Mouse (Mus musculus) neural tube, embryonic 15.5 days (tissue): Measurements from ENCODE around the gene Tanc1. TPM values are rescaled to one million over a fixed set of nuclear protein-coding genes. Genes with fewer than 3 reads are reported as not detected.
"Not testable (repeated sequence)": the region's sequence is repeated elsewhere in the genome, so short reads cannot be mapped to it uniquely, and the experiment has no call there.

ENCODE experiments used
- ATAC-seq: fragments of 200-750 bp; cut with Nextera tagmentation; 2 replicates; pipeline ENCODE4 v1.8.0; 2017; ENCODE audit warnings: mild to moderate bottlenecking, moderate TSS enrichment, moderate library complexity; ENCODE audit not compliant: low FRiP score
- H3K27ac ChIP-seq: fragments of 300-500 bp; sonication (generic); replicated peaks from 2 replicates; pipeline ENCODE4 v1.5.1; 2015; ENCODE audit warnings: mild to moderate bottlenecking, inconsistent platforms
- H3K27me3 ChIP-seq: fragments of 300-500 bp; sonication (generic); replicated peaks from 2 replicates; pipeline ENCODE4 v1.6.1; 2015; ENCODE audit warnings: inconsistent platforms
- H3K36me3 ChIP-seq: fragments of 300-500 bp; sonication (generic); 2 replicates; pipeline ENCODE4 v1.6.1; 2015; ENCODE audit warnings: inconsistent platforms
- H3K4me1 ChIP-seq: fragments of 300-500 bp; sonication (generic); 2 replicates; pipeline ENCODE4 v1.6.1; 2015; ENCODE audit warnings: inconsistent platforms
- H3K4me2 ChIP-seq: fragments of 300-500 bp; sonication (generic); 2 replicates; pipeline ENCODE4 v1.6.1; 2015; ENCODE audit warnings: inconsistent platforms, mild to moderate bottlenecking, moderate library complexity
- H3K4me3 ChIP-seq: fragments of 300-500 bp; sonication (generic); replicated peaks from 2 replicates; pipeline ENCODE4 v1.5.1; 2015; ENCODE audit warnings: mild to moderate bottlenecking, inconsistent platforms
- H3K9ac ChIP-seq: fragments of 300-500 bp; sonication (generic); replicated peaks from 2 replicates; pipeline ENCODE4 v1.6.1; 2015; ENCODE audit warnings: mild to moderate bottlenecking, inconsistent platforms
- H3K9me3 ChIP-seq: fragments of 300-500 bp; sonication (generic); replicated peaks from 2 replicates; pipeline ENCODE4 v1.6.1; 2016; ENCODE audit warnings: inconsistent platforms
- whole genome bisulfite sequencing: fragments of 180-500 bp; shearing (Covaris S2); methylation state at CpG from one replicate; pipeline ENCODE4 v1.1.7; 2015; ENCODE audit warnings: mixed read lengths; 5-methylcytosine and 5-hydroxymethylcytosine counted together
- polyA plus RNA-seq: library from polyadenylated mRNA; unstranded; fragments of >200 nt; fragmentation: Nextera tagmentation; extraction: Ambion mirVana; gene quantifications from 2 replicates; pipeline ENCODE4 v1.2.1, GENCODE M21; 2015

Gene Tanc1
- polyA plus RNA-seq, 1 experiment from 2014 or later = 8.5 TPM

DNA sequence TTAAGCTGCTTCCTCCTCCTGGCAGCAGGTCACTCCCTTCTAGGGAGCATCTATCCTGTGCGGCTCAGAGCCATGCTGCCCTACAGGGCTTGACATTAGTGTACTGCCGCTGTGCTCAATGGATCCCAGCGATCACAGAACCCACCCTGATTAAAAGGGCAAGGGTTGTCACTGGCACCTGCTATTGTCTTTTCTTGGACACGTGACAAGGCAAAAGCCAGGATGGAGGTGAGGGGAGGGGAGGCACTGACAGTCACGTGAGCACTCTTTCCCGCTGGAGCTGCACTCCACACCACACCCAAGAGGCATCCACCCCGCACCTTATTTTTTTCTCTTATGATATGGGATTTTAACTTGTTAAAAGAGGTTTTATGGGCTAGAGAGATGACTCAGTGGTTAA, 220.0 kb downstream of the Tanc1 start:
- Histone ChIP-seq H3K9ac (no peak overlapping the region), H3K4me2 (no peak overlapping the region), H3K9me3 (no peaks in the 10 kb centered on the region), H3K27me3 (no peaks in the 10 kb centered on the region), H3K4me1 (peaks cover 21% of the 10 kb centered on the region), H3K36me3 (peaks cover 7% of the 10 kb centered on the region; the same call in 1 of the 2 replicates), H3K27ac (no peak overlapping the region), H3K4me3 (no peak overlapping the region)
- 90% methylated on average over 7 of the region's 7 CpGs for WGBS
- ATAC-seq = no peak

DNA sequence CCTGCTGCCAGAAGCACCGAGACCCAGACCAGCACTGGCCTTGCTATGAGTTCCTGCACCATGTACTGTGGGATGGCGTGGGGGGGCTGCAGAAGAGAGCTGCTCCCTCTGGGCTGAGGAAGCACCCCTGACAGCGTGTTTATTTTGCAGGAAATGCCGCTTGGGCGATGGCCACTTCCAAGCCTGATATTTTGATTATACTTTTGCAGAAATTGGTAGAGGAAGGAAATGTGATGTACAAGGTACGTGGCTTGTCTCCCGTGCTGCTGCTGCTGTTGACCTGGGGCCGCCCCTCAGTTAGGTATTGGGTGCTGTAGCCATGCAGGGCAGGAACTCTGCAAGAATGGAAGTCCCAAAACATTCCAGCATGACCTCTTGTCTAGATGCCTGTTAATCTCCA, 227.0 kb downstream of the Tanc1 start:
- 87% methylated on average over 8 of the region's 8 CpGs for WGBS
- H3K4me2 ChIP-seq = no peak overlapping the region
- H3K9ac ChIP-seq = no peak overlapping the region
- 0 out of 2 replicates have a peak overlapping the region, but pooled peaks have one; percentile 18 for H3K27ac ChIP-seq
- H3K4me1 ChIP-seq = peaks cover 12% of the 10 kb centered on the region
- H3K4me3 ChIP-seq = no peak overlapping the region
- ATAC-seq = no peak
- H3K27me3 ChIP-seq = no peaks in the 10 kb centered on the region
- H3K36me3 ChIP-seq = peaks cover 14% of the 10 kb centered on the region; the same call in 1 of the 2 replicates
- no peaks in the 10 kb centered on the region for H3K9me3 ChIP-seq

DNA sequence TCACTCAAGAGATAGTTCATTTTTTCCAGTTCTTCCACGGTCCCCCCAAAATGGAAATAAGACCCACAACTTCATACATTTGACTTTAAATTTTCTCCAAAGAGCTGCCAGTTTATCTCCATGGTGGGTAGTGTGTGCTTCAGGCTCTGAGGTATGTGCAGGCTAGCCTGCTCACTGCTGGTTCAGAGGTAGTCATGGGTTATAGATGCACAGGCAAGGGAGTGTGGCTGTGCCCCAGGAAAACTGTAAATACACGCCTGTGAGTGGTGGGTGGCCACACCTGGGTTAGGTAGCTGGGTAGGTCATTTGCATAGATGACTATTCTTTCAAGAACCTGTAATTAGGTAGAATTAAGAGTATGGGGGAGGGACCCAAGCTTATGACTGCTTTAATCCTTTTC, 227.9 kb downstream of the Tanc1 start:
- no peaks in the 10 kb centered on the region for H3K27me3 ChIP-seq
- H3K4me3 ChIP-seq = no peak overlapping the region
- peaks cover 12% of the 10 kb centered on the region for H3K4me1 ChIP-seq
- H3K4me2 ChIP-seq = no peak overlapping the region
- H3K27ac ChIP-seq = peak overlapping the region; percentile 69
- no peak for ATAC-seq
- H3K36me3 ChIP-seq = peaks cover 11% of the 10 kb centered on the region; the same call in 1 of the 2 replicates
- no peak overlapping the region for H3K9ac ChIP-seq
- WGBS = 71% methylated on average over 2 of the region's 2 CpGs
- no peaks in the 10 kb centered on the region for H3K9me3 ChIP-seq

DNA sequence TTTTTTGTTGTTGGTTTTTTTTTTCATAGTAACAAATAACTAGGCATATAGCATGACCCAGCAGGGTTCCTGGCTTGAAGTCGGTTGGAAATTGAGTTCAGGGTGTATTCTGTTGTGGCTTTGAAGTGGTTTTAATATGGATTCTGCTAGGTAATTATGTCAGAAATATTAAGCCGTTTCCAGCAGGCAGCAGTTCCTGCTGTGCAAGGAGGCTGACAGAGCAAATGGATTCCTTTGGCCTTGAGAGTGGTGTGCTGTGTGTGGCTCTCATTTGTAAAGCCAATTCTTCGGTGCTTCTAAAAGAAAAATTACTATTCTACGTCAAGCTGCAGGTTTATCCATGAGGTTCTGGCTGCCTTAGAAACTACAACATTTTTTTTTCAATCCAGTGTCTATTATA, 228.3 kb downstream of the Tanc1 start:
- H3K27me3 ChIP-seq = no peaks in the 10 kb centered on the region
- peaks cover 12% of the 10 kb centered on the region for H3K4me1 ChIP-seq
- no peak overlapping the region for H3K9ac ChIP-seq
- peak overlapping the region; percentile 69 for H3K27ac ChIP-seq
- WGBS = 27% methylated on average over 4 of the region's 4 CpGs
- H3K36me3 ChIP-seq = peaks cover 10% of the 10 kb centered on the region; the same call in 1 of the 2 replicates
- H3K4me2 ChIP-seq = no peak overlapping the region
- no peaks in the 10 kb centered on the region for H3K9me3 ChIP-seq
- no peak overlapping the region for H3K4me3 ChIP-seq
- ATAC-seq = no peak

DNA sequence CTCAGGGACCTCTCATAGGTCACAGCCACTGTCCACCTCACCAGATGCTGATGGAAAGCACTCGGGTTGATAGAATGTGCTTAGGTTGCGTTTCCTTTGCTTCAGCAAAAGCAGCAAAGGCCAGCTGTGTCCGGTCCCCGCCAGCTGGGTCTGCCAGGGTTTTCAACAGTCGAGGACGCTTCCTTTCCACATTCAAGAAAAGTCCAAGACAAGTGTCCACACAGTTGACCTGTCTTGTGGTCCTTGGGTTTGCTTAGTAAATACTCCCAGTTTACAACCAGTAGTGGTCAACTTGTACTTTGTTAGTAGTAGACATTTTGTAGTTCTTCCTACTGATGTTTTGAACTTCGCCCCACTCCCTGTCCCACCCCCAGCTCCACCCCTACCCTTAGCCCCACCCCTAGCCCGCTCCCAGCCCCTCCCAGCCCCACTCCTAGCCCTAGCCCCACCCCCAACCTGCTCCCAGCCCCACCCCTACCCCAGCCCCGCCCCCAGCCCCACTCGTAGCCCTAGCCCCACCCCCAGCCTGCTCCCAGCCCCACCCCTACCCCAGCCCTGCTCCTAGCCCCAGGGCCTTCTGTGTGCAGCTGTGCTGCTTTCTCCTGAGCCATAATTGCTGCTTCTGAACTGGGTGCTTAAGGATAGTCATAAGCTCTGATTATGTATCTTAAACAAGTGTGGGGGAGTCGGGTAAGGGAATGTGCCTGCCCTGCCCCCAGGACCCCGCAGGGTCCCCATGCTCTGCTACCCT, 229.5 kb downstream of the Tanc1 start:
- Histone ChIP-seq H3K9me3 (no peaks in the 10 kb centered on the region), H3K9ac (no peak overlapping the region), H3K36me3 (peaks cover 7% of the 10 kb centered on the region; the same call in 1 of the 2 replicates), H3K4me3 (no peak overlapping the region), H3K4me1 (peaks cover 12% of the 10 kb centered on the region), H3K4me2 (no peak overlapping the region), H3K27ac (peak overlapping the region; percentile 69), H3K27me3 (no peaks in the 10 kb centered on the region)
- ATAC-seq = no peak
- 63% methylated on average over 12 of the region's 12 CpGs for WGBS

DNA sequence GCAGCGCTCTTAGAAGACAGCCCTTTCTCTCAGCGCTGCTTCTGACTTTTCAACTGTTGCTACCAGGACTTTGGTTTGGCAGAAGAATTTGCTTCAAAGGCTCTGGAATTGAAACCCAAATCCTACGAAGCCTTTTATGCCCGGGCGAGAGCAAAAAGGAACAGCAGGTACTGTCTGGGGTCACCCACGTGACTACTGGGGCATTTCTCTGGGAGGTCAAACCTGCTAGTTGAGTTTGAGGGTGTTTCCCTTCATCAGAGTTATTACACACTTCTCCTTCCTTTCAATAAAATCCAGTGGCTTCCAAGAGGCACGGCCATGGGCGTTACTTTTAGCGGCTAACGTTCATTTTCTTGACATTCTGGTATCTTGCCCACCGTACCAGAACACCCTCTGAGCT, 230.1 kb downstream of the Tanc1 start:
- no peak overlapping the region for H3K4me3 ChIP-seq
- H3K27ac ChIP-seq = no peak overlapping the region
- no peak overlapping the region for H3K4me2 ChIP-seq
- WGBS = 85% methylated on average over 11 of the region's 11 CpGs
- no peak for ATAC-seq
- H3K27me3 ChIP-seq = no peaks in the 10 kb centered on the region
- no peak overlapping the region for H3K9ac ChIP-seq
- H3K4me1 ChIP-seq = peaks cover 12% of the 10 kb centered on the region
- no peaks in the 10 kb centered on the region for H3K9me3 ChIP-seq
- H3K36me3 ChIP-seq = peaks cover 7% of the 10 kb centered on the region; the same call in 1 of the 2 replicates

DNA sequence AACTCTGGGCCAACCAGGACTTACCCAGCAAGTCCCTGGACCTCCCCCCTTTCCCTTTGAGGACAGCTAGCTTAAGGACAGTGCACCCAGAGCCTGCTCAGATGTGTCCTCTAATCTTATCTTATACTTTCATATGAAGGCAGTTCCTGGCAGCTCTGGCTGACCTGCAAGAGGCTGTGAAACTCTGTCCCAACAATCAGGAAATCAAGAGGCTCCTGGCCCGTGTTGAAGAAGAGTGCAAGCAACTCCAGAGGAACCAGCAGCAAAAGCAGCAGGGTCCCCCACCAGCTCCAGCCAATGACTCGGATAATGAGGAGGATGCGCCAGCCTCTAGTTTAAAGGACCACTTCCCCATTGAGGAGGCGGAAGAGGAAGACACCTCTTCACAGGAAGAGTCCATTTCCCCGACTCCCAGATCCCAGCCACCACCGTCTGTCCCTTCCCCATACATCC, 230.7 kb downstream of the Tanc1 start:
- H3K27me3 ChIP-seq = no peaks in the 10 kb centered on the region
- H3K27ac ChIP-seq = no peak overlapping the region
- 80% methylated on average over 6 of the region's 6 CpGs for WGBS
- no peaks in the 10 kb centered on the region for H3K9me3 ChIP-seq
- no peak overlapping the region for H3K4me2 ChIP-seq
- no peak for ATAC-seq
- no peak overlapping the region for H3K4me3 ChIP-seq
- H3K36me3 ChIP-seq = peaks cover 5% of the 10 kb centered on the region; the same call in 1 of the 2 replicates
- no peak overlapping the region for H3K9ac ChIP-seq
- H3K4me1 ChIP-seq = peaks cover 12% of the 10 kb centered on the region

DNA sequence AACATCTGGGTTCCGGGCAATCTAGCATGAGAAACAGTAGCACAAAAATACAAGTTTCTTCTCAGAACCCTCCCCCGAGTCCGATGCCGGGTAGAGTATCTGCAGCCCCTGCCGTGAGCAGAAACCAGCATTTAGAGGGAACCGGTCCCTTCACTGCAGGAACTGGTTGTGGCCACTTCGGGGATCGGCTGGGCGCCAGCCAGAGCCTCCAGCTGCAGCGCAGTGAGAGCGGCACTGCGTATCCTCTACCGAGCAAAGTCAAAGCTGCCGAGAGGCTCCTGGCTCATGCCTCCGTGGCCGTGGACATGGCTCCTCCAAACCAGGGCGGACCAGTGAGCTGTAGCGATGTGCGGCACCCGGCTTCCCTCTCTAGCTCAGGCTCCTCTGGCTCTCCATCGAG, 231.3 kb downstream of the Tanc1 start:
- H3K27me3 ChIP-seq = no peaks in the 10 kb centered on the region
- no peaks in the 10 kb centered on the region for H3K9me3 ChIP-seq
- no peak overlapping the region for H3K9ac ChIP-seq
- ATAC-seq = no peak
- H3K4me1 ChIP-seq = peaks cover 12% of the 10 kb centered on the region
- WGBS = 84% methylated on average over 21 of the region's 21 CpGs
- no peak overlapping the region for H3K27ac ChIP-seq
- H3K4me3 ChIP-seq = no peak overlapping the region
- H3K4me2 ChIP-seq = no peak overlapping the region
- 0 out of 2 replicates have a peak, but pooled peaks cover 4% of the 10 kb centered on the region for H3K36me3 ChIP-seq

DNA sequence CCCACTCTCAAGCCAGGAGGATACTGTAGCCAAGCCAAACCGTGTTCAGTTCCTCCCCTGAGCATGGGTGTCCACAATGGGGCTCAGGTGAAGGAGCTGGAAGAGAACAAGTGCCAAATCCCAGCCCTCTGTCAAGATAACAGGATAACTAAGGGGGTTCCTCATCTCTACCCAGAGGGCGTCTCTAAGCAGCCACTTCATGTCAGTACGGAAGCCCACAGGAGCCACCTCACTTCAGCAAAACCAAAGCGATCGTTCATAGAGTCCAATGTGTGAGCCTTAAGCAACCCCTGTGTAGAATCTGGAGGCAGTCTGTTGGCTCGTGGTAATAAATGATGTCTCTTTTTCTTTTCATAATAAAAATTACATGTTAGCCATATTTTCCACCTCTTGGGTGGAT, 232.0 kb downstream of the Tanc1 start:
- ATAC-seq = no peak
- 0 out of 2 replicates have a peak, but pooled peaks cover 4% of the 10 kb centered on the region for H3K36me3 ChIP-seq
- 94% methylated on average over 6 of the region's 6 CpGs for WGBS

DNA sequence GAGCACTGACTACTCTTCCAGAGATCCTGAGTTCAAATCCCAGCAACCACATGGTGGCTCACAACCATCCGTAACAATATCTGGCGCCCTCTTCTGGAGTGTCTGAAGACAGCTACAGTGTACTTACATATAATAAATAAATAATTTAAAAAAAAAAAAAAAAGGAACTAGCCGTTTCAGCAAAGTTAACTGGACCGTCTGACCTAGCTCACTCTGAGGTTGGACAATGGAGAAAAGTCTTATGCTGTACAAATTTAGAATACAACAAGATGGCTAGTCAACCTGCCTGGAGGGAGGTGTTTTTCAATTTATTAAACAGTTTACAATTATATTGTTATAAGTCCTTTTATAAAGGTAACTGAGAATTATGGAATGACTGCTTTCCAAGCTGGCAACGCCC, 240.0 kb downstream of the Tanc1 start:
- H3K27ac ChIP-seq, H3K4me2 ChIP-seq, ATAC-seq, H3K4me1 ChIP-seq, H3K4me3 ChIP-seq, H3K27me3 ChIP-seq, H3K9ac ChIP-seq, H3K9me3 ChIP-seq, H3K36me3 ChIP-seq: not testable (repeated sequence)
- 88% methylated on average over 5 of the region's 5 CpGs for WGBS

More for the DNA sequence above, 232.0 kb downstream of the Tanc1 start:
- H3K9ac ChIP-seq = no peak overlapping the region
- H3K4me2 ChIP-seq = no peak overlapping the region
- no peaks in the 10 kb centered on the region for H3K9me3 ChIP-seq
- no peaks in the 10 kb centered on the region for H3K27me3 ChIP-seq
- H3K27ac ChIP-seq = no peak overlapping the region
- H3K4me1 ChIP-seq = peaks cover 12% of the 10 kb centered on the region
- H3K4me3 ChIP-seq = no peak overlapping the region

DNA sequence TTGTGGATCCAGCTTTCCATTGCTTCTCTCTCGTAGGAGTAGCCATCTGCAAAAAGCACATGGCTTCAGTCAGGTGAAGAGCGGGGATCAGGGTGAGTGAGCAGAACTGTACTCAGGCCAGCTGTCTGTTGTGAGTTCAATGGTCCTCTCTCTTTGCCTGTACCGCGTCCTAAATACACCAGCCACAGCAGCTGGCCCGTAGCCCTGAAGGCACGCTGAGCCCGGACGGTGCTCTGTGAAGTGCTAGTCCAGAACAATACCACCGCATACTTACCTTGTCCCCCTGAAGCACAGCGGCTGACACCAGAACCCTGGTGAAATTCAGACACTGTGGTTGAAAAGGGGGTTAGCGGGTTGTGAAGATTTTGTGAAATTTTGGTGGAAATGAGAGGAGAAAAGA, 241.1 kb downstream of the Tanc1 start:
- Histone ChIP-seq H3K9ac (no peak overlapping the region), H3K4me1 (no peaks in the 10 kb centered on the region), H3K4me3 (no peak overlapping the region), H3K9me3 (no peaks in the 10 kb centered on the region), H3K4me2 (no peak overlapping the region), H3K27ac (no peak overlapping the region), H3K27me3 (no peaks in the 10 kb centered on the region), H3K36me3 (no peaks in the 10 kb centered on the region)
- peak; percentile 38; the same call in 1 of the 2 replicates for ATAC-seq
- 77% methylated on average over 11 of the region's 11 CpGs for whole genome bisulfite sequencing

DNA sequence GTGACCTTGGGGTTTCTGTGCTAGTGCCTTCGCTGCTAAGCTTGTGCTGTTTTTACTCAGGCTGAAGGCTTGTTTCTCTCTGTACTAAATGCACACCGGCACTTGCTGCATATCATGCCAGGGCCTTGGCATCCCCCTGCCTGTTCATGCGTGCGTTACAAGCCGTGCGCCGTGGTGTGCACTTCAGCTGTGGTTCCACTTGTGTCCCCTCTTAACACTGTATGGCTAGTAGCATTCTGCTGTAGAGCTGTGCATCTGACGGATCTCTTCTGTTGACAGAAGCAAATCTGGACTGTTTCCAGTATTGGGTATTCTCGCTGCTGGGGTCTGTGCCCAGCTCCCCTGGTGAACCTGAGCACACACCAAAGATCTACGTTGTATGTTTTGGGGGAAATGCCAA, 241.7 kb downstream of the Tanc1 start:
- no peak overlapping the region for H3K27ac ChIP-seq
- H3K36me3 ChIP-seq = no peaks in the 10 kb centered on the region
- no peak for ATAC-seq
- H3K4me3 ChIP-seq = no peak overlapping the region
- no peaks in the 10 kb centered on the region for H3K9me3 ChIP-seq
- H3K9ac ChIP-seq = no peak overlapping the region
- no peaks in the 10 kb centered on the region for H3K27me3 ChIP-seq
- H3K4me1 ChIP-seq = no peaks in the 10 kb centered on the region
- 84% methylated on average over 10 of the region's 10 CpGs for WGBS
- no peak overlapping the region for H3K4me2 ChIP-seq
